Mouse (Mus musculus): ENCODE measurements around the gene B4galt7.

DNA sequence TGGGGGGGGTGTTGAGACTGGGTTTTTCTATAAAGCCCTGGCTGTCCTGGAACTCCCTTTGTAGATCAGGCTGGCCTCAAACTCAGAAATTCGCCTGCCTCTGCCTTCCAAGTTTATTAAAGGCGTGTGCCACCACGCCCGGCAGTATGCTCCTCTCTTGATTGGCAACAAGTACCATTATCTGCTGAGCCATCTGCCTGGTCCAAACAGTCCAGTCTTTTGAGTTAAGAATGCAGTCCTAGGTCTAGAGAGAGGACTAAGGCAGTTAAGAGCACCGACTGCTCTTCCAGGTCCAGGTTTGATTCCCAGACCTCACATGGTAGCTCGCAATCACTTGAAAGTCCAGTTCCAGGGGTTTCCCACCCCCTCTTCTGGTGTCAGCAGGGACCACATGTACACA, 51.3 kb downstream of the B4galt7 start:
- TF ChIP-seq CTCF (IDR thresholded peaks at IDR 0.05; ENCODE audit: low read depth) (no peak), EP300 (IDR thresholded peaks at IDR 0.05; ENCODE audit: low read depth) (no peak)
